Mouse (Mus musculus) embryonic fibroblast, embryonic 13.5 days (primary cell): Measurements from ENCODE around the gene Mthfd1l. TPM values are rescaled to one million over a fixed set of nuclear protein-coding genes. Genes with fewer than 3 reads are reported as not detected.

Experiments
- H3K27ac ChIP-seq: 2 replicates; pipeline ENCODE4 v1.5.1; 2012; ENCODE audit warnings: low read length, control low read depth, inconsistent platforms; ENCODE audit not compliant: insufficient read depth
- H3K4me1 ChIP-seq: 2 replicates; pipeline ENCODE4 v1.6.1; 2011; ENCODE audit warnings: low read length; ENCODE audit not compliant: control insufficient read depth, insufficient read depth
- H3K4me3 ChIP-seq: 2 replicates; pipeline ENCODE4 v1.5.1; 2011; ENCODE audit warnings: mild to moderate bottlenecking, control low read depth, low read length; ENCODE audit not compliant: insufficient read depth
- CTCF ChIP-seq: IDR thresholded peaks from 2 replicates; pipeline ENCODE4 v1.5.1; 2011; ENCODE audit warnings: mild to moderate bottlenecking, control low read depth, low read length, moderate library complexity, borderline replicate concordance; ENCODE audit not compliant: insufficient read depth
- POLR2A ChIP-seq: IDR thresholded peaks from 2 replicates; pipeline ENCODE4 v1.6.1; 2011; ENCODE audit warnings: low read depth, mild to moderate bottlenecking, control low read depth, low read length, moderate library complexity
- polyA plus RNA-seq: library from polyadenylated mRNA; stranded (reverse); fragments of >200 nt; gene quantifications from 2 replicates; pipeline ENCODE4 v1.2.4, GENCODE M21; 2011; ENCODE audit warnings: low read depth; ENCODE audit not compliant: missing spikeins, insufficient read length

Mthfd1l gene
- 29.7 and 30.8 TPM in 2 replicates for polyA plus RNA-seq

DNA sequence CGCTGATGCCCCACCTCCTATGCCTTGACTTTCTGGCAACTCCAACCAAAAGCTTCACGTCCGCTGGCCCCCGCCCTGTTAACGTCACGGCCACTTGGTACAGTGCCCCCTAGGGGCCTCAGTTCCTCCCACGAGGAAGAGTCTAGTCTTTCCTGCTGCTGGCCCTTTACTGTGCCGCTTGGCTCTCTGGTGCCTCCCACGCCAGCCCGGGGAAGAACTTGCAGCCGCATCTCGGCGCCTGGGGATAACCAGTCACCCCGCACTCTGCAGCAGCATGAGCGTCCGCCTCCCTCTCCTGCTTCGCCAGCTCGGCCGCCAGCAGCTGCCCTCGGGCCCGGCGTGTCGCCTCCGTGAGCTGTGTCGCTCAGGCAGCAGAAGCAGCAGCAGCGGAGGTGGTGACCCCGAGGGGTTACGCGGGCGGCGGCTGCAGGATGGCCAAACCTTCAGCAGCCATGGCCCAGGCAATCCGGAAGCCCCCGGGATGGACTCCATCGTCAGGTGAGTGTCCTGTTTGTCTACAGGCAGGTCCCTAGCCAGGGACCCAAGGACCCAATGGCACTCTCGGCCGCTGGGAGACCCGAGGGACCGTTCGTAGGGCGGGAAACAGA lies at the start of gene Mthfd1l:
Gene Mthfd1l, plus strand, starts transcription at position 138 of the 608 bp plus-strand sequence.
- Histone ChIP-seq H3K27ac (peak within 1 kb of the TSS; percentile 73), H3K4me3 (peak within 1 kb of the TSS; percentile 61), H3K4me1 (0 out of 2 replicates have a peak, but pooled peaks cover 4% of the 10 kb centered on the region)
- peak; percentile 68 for TF ChIP-seq POLR2A
- peak; percentile 52 for TF ChIP-seq CTCF

DNA sequence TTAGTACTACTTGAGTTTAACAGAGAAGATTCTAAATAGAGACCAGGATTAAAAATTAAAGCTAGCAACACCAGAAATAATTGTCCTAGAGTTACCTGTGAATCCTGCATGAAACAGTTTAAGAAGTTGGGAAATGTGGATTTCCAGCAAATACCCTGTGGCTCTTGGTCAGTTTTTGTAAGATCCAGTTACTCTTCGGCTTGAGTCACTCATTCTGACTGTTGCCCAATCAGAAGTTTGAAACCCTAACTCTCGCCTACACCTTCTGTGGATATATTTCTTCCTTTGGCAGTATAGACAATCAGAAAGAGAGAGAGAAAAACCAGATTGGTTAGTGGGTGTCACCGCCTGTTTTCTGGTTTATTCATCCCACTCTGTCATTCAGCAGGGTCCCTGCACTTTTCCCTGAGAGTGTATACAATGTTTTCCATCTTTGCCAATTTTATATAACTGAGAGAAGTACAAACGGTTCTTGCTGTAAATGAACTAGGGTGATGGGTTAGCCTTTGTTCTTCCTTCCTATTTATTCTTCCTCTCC lies 44.8 kb upstream of the Mthfd1l start:
- TF ChIP-seq POLR2A, result no peak
- TF ChIP-seq CTCF, result no peak

DNA sequence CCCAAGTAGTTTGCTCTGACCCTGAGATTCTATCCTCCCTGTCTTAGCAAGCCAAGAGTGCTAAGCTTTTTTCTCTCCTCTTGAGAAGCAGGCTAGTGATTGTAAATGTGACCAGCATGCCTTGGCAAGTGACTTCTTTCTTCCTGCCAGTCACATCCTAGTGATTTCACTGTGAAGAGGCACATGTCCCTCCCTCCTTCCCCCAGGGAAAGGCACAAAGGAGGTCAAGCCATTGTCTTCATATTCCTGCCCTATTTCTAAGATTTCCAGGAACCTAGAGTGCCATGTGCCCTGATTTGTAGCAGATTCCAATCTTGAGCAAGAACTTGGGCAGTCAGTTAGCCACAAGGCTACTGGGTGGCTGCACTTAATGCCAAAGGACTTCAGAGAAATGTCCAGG lies 41.1 kb upstream of the Mthfd1l start:
- Histone ChIP-seq H3K27ac (no peak overlapping the region), H3K4me3 (no peak overlapping the region), H3K4me1 (no peaks in the 10 kb centered on the region)
- TF ChIP-seq CTCF, result no peak
- no peak for TF ChIP-seq POLR2A

More for the DNA sequence above, 44.8 kb upstream of the Mthfd1l start:
- no peaks in the 10 kb centered on the region for H3K4me1 ChIP-seq
- H3K27ac ChIP-seq, result no peak overlapping the region
- no peak overlapping the region for H3K4me3 ChIP-seq

DNA sequence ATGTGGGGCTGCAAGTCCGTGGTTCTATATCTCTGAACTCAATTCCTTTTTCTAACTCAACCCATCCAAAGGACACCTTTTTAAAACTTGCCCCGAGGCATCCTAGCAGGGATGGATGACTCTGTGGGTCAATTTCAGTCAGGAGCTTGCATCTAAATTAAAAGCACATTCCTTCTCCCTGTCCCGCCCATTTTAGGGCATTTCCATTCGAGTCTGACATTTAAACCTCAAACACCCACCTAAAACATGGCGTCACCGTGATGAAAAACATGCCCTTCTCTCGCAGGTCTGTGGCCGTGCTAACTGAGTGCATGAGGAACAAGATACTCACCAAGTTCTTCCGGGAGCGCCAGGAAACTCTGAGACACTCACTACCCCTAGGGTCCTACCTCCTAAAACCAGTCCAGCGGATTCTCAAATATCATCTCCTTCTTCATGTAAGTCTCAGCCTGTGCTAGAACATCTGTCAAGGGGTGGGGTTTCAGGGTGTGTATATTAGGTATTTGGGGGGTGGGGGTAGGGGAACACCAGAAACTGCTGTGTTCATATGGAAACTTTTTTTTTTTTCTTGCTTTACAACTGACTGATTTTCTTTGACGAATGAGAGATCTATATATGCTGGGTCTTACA lies 39.5 kb upstream of the Mthfd1l start:
- no peak for TF ChIP-seq CTCF
- TF ChIP-seq POLR2A, result no peak
- no peaks in the 10 kb centered on the region for H3K4me1 ChIP-seq
- no peak overlapping the region for H3K27ac ChIP-seq
- H3K4me3 ChIP-seq, result no peak overlapping the region

DNA sequence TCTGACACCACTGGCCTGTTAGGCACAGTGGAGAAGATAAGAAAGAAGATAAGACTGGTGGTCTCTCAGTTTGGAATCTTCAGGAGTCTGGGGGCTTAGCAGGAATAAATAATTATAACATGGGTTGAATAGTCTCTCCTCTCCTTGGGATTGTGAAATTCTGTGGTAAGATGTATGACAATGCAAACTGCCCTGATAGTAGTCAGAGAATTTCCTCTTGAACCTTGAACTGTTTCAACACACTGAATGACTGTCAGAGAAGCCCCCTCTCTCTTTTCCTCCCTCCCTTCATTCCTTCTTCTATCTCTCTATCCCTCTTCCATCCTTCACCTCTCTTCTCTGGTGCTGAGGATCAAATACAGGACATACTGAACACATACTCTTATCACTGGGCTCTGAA lies 36.1 kb upstream of the Mthfd1l start:
- Histone ChIP-seq H3K27ac (no peak overlapping the region), H3K4me1 (no peaks in the 10 kb centered on the region), H3K4me3 (no peak overlapping the region)
- TF ChIP-seq POLR2A (no peak), CTCF (no peak)

DNA sequence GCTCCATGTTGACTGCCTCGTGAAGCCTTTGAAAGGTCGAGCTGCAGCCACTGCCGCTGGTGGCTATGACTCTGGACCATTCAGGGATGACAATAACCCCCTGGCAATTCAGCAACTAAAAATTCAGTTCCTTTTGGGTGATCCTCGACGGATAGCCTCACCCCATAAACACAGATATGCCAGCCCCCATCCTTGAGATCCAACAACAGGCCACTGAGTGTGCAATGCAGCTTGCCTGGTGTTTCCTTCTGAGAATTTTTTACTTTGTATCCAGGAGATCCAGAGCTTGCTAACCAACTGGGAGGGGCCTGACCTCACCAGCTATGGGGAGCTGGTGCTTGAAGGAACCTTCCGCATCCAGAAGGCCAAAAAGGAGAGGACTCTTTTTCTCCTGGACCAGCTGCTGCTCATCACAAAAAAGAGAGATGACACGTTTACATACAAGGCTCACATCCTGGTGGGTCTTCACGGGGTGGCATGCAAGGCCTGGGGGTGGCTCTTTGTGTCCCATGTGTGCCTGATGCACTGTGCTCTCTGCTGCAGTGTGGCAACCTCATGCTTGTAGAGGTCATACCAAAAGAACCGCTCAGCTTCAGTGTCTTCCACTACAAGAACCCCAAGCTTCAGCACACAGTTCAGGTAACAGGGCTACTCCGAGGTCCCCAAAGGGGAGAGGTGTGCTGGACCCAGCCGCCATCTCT lies 32.9 kb upstream of the Mthfd1l start:
- Histone ChIP-seq H3K27ac (no peak overlapping the region), H3K4me1 (no peaks in the 10 kb centered on the region), H3K4me3 (no peak overlapping the region)
- no peak for TF ChIP-seq CTCF
- TF ChIP-seq POLR2A, result no peak

DNA sequence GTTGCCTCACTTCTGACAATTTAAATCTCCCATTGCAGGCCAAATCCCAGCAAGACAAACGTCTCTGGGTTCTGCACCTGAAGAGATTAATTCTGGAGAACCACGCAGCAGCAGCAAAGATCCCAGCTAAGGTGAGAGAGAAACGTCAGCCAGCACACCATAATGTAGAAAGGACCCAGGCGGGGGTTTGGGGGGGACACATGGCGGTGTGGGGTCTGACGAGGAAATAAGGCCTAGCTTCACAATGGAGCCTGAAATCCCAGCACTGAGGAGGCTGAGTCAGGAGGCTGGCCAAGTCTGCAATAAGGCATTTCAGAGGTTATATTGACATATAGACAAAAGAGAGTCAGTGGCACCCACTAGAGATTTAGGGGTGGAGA lies 32.3 kb upstream of the Mthfd1l start:
- no peak overlapping the region for H3K27ac ChIP-seq

DNA sequence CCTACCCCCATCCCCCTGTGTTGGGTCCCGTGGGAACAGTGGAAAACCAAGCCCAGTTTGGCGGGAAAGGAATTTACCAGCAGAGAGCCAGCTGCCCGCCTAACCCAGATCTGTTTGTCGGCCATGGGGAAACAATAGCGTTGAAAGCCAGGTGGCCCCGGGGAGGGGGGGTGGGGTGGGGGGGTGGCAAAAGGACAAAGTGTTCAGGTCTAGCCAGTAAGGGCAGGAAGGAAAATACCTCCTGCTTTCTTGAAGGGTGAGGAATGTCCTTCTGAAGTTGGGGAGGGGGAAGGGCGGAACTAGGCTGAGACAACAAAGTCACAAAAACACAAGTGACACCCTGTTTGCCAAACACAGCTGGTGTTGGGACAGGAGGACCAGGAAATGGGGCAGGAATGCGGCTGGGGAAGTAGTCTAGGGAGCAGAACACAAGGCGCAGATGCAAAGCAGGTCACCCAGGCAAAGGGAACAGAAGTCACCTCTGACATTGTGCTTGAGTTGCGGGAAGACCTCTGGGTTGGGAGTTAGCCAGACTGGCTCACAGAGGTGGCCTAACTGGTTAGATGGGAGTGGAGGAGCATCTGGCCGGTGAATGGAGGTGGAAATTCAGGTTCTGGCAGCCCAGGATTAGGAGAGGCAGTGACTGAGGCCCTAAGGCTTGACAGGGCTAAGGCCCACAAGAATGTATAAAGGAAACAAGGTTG lies 31.7 kb upstream of the Mthfd1l start:
- Histone ChIP-seq H3K4me1 (no peaks in the 10 kb centered on the region), H3K27ac (no peak overlapping the region), H3K4me3 (no peak overlapping the region)
- TF ChIP-seq CTCF, result no peak
- no peak for TF ChIP-seq POLR2A

More for the DNA sequence above, 32.3 kb upstream of the Mthfd1l start:
- H3K4me3 ChIP-seq, result no peak overlapping the region
- H3K4me1 ChIP-seq, result no peaks in the 10 kb centered on the region
- no peak for TF ChIP-seq POLR2A
- TF ChIP-seq CTCF, result no peak

DNA sequence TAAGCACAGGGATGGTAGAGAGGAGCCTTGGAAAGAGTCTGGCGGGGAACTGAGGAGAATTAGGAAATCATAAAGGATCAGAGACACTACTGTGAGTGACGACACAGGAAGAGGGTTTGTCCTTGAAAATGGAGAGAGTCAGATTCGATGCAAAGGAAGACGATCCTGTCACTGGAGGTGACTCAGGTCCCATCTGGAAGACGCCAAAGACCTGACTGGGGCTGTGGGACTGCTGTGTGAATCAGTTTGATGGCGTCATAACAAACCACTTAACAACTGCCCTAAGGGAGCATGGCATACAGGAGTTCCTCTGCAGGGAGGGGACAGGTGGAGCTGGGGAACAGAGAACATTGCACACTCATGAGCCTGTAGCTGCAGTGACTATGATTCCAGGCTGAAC lies 30.6 kb upstream of the Mthfd1l start:
- TF ChIP-seq CTCF, result no peak
- TF ChIP-seq POLR2A, result no peak
- no peak overlapping the region for H3K4me3 ChIP-seq
- no peaks in the 10 kb centered on the region for H3K4me1 ChIP-seq
- H3K27ac ChIP-seq, result no peak overlapping the region

DNA sequence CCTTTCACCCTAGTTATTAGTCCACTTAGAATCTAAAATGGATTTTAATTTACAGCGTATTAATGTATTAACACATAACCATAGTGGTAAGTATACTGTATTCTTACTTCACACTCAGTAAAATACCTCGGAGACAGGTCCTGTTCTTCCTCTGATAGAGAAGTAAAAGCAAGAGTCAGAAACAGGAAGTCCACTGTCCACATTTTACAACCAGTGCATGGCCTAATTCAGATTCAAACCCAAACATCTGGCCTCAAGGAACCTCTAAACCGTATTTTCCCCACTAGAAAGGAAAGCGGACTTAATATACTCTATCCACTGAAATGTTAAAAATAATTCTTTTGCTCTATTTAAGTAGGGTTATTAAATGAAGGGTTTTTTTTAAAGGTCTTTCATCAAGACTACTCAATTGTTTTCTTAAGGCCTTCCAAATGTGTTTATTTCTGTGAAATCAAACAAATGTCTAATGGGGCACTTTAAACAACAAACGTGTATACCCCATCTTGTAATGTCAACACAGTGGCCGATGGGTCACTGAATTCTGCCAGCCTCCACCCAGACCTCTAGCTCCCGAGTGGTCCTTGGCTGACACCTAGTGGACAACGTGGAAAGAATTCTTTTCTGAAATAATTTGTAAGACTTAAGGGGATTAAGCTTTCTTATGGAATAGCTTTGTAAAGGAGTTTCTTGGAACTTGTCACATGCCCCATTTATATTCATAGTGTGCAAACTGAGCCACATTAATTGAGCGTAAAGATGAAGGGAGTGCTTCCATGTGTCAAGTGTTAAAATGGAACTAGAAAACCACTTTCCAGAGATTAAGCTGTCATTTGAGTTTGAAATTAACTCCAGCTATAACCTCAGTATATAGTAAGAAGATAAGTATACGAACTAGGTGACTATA lies 29.2 kb upstream of the Mthfd1l start:
- Histone ChIP-seq H3K4me3 (no peak overlapping the region), H3K27ac (no peak overlapping the region), H3K4me1 (no peaks in the 10 kb centered on the region)
- TF ChIP-seq POLR2A, result no peak
- peak; percentile 57; the same call in 1 of the 2 replicates for TF ChIP-seq CTCF
